Mouse (Mus musculus) MEL (cell line): ENCODE results near the gene Gm9918. TPM values are rescaled to one million over a fixed set of nuclear protein-coding genes. Genes with fewer than 3 reads are reported as not detected.

Source experiments
- DNase-seq: peaks from one replicate; pipeline ENCODE4 v3.0.0; 2011; ENCODE audit warnings: low read depth, low spot score
- H3K27ac ChIP-seq: 2 replicates; pipeline ENCODE4 v1.5.1; 2012; ENCODE audit warnings: low read depth, mild to moderate bottlenecking, control low read depth, low read length, moderate library complexity; ENCODE audit not compliant: control insufficient read depth
- H3K27me3 ChIP-seq, 2 experiments: fragments of 150-350 bp in 1 of 2; sonication (generic) in 1 of 2; 2 replicates each; pipeline ENCODE4 v1.6.1; 2012; ENCODE audit warnings: low read length in 2 of 2, mild to moderate bottlenecking in 2 of 2, improper control_type of control experiment in 1 of 2, moderate library complexity in 1 of 2; ENCODE audit not compliant: insufficient read depth in 2 of 2, control insufficient read depth in 1 of 2
- H3K36me3 ChIP-seq, 2 experiments: 2 replicates each; pipeline ENCODE4 v1.6.1; 2012 to 2014; ENCODE audit warnings: low read length in 2 of 2, improper control_type of control experiment in 1 of 2, inconsistent platforms in 1 of 2, mild to moderate bottlenecking in 1 of 2; ENCODE audit not compliant: insufficient read depth in 2 of 2, control insufficient read depth in 1 of 2
- H3K4me1 ChIP-seq, 2 experiments: fragments of 150-350 bp in 1 of 2; sonication (generic) in 1 of 2; 2 replicates each; pipeline ENCODE4 v1.6.1; 2012; ENCODE audit warnings: low read length in 2 of 2, improper control_type of control experiment in 1 of 2, mild to moderate bottlenecking in 1 of 2; ENCODE audit not compliant: insufficient read depth in 2 of 2, control insufficient read depth in 1 of 2
- H3K4me3 ChIP-seq, 2 experiments: fragments of 150-350 bp in 1 of 2; sonication (generic) in 1 of 2; 2 replicates each; pipeline ENCODE4 v1.5.1; 2012; ENCODE audit warnings: low read depth in 2 of 2, low read length in 2 of 2, mild to moderate bottlenecking in 2 of 2, moderate library complexity in 2 of 2, control low read depth in 1 of 2, improper control_type of control experiment in 1 of 2; ENCODE audit not compliant: control insufficient read depth in 1 of 2, insufficient read depth in 1 of 2
- H3K79me2 ChIP-seq: 2 replicates; pipeline ENCODE4 v1.6.1; 2012; ENCODE audit warnings: mild to moderate bottlenecking, low read length, moderate library complexity; ENCODE audit not compliant: control insufficient read depth, poor library complexity, insufficient read depth
- H3K9ac ChIP-seq: 2 replicates; pipeline ENCODE4 v1.6.1; 2012; ENCODE audit warnings: low read depth, mild to moderate bottlenecking, control low read depth, low read length, moderate library complexity; ENCODE audit not compliant: control insufficient read depth, poor library complexity, severe bottlenecking
- H3K9me3 ChIP-seq: fragments of 150-350 bp; sonication (generic); replicated peaks from 2 replicates; pipeline ENCODE4 v1.6.1; 2012; ENCODE audit warnings: mild to moderate bottlenecking, low read length, improper control_type of control experiment, moderate library complexity; ENCODE audit not compliant: insufficient read depth
- CHD1 ChIP-seq: IDR thresholded peaks from 2 replicates; pipeline ENCODE4 v1.6.1; 2012; ENCODE audit warnings: low read depth, mild to moderate bottlenecking, inconsistent platforms, low read length, improper control_type of control experiment
- CHD2 ChIP-seq: IDR thresholded peaks from 2 replicates; pipeline ENCODE4 v1.6.1; 2011; ENCODE audit warnings: low read length, improper control_type of control experiment
- GATA1 ChIP-seq: IDR thresholded peaks from 2 replicates; pipeline ENCODE4 v1.6.1; 2011; ENCODE audit warnings: low read depth, low read length, improper control_type of control experiment
- HCFC1 ChIP-seq: IDR thresholded peaks from 2 replicates; pipeline ENCODE4 v1.6.1; 2012; ENCODE audit warnings: low read depth, mild to moderate bottlenecking, inconsistent platforms, low read length, improper control_type of control experiment, moderate library complexity
- JUND ChIP-seq: IDR thresholded peaks from 2 replicates; pipeline ENCODE4 v1.6.1; 2011; ENCODE audit warnings: low read depth, mild to moderate bottlenecking, improper control_type of control experiment, low read length
- MAX ChIP-seq: IDR thresholded peaks from 2 replicates; pipeline ENCODE4 v1.6.1; 2011; ENCODE audit warnings: low read length, improper control_type of control experiment
- MEF2A ChIP-seq: IDR thresholded peaks from 2 replicates; pipeline ENCODE4 v1.6.1; 2014; ENCODE audit warnings: low read depth, mild to moderate bottlenecking, inconsistent platforms, low read length, improper control_type of control experiment; ENCODE audit not compliant: poor library complexity, insufficient replicate concordance, severe bottlenecking; ENCODE audit errors: extremely low read depth
- MXI1 ChIP-seq: IDR thresholded peaks from 2 replicates; pipeline ENCODE4 v1.6.1; 2011; ENCODE audit warnings: mild to moderate bottlenecking, low read depth, low read length, improper control_type of control experiment
- MYC ChIP-seq: IDR thresholded peaks from 2 replicates; pipeline ENCODE4 v1.6.1; 2011; ENCODE audit warnings: low read depth, mild to moderate bottlenecking, low read length, improper control_type of control experiment, moderate library complexity
- NRF1 ChIP-seq: IDR thresholded peaks from 2 replicates; pipeline ENCODE4 v1.6.1; 2014; ENCODE audit warnings: low read depth, mild to moderate bottlenecking, inconsistent platforms, low read length, improper control_type of control experiment, moderate library complexity; ENCODE audit not compliant: poor library complexity, insufficient read depth, severe bottlenecking
- POLR2A ChIP-seq, 2 experiments: IDR thresholded peaks; 2 replicates each; pipeline ENCODE4 v1.6.1; 2011 to 2012; ENCODE audit warnings: low read length in 2 of 2, mild to moderate bottlenecking in 2 of 2, control low read depth in 1 of 2, improper control_type of control experiment in 1 of 2, low read depth in 1 of 2, moderate library complexity in 1 of 2; ENCODE audit not compliant: control insufficient read depth in 1 of 2, insufficient read depth in 1 of 2, poor library complexity in 1 of 2
- POLR2AphosphoS2 ChIP-seq: IDR thresholded peaks from 2 replicates; pipeline ENCODE4 v1.6.1; 2011; ENCODE audit warnings: low read length, improper control_type of control experiment
- RAD21 ChIP-seq: IDR thresholded peaks from 2 replicates; pipeline ENCODE4 v1.6.1; 2011; ENCODE audit warnings: mild to moderate bottlenecking, low read depth, low read length, improper control_type of control experiment
- SIN3A ChIP-seq: IDR thresholded peaks from 2 replicates; pipeline ENCODE4 v1.6.1; 2012; ENCODE audit warnings: low read length, improper control_type of control experiment, inconsistent platforms
- SMC3 ChIP-seq: IDR thresholded peaks from 2 replicates; pipeline ENCODE4 v1.6.1; 2011; ENCODE audit warnings: low read depth, low read length, improper control_type of control experiment
- TCF12 ChIP-seq: IDR thresholded peaks from 2 replicates; pipeline ENCODE4 v1.6.1; 2014; ENCODE audit warnings: low read depth, mild to moderate bottlenecking, inconsistent platforms, low read length, improper control_type of control experiment, moderate library complexity
- UBTF ChIP-seq: IDR thresholded peaks from 2 replicates; pipeline ENCODE4 v1.6.1; 2012; ENCODE audit warnings: low read depth, mild to moderate bottlenecking, inconsistent platforms, low read length, improper control_type of control experiment, moderate library complexity, borderline replicate concordance; ENCODE audit not compliant: insufficient read depth
- USF1 ChIP-seq: IDR thresholded peaks from 2 replicates; pipeline ENCODE4 v1.6.1; 2014; ENCODE audit warnings: low read depth, mild to moderate bottlenecking, inconsistent platforms, low read length, improper control_type of control experiment, moderate library complexity
- ZC3H11A ChIP-seq: IDR thresholded peaks from 2 replicates; pipeline ENCODE4 v1.6.1; 2012; ENCODE audit warnings: low read depth, mild to moderate bottlenecking, inconsistent platforms, low read length, improper control_type of control experiment
- ZNF384 ChIP-seq: IDR thresholded peaks from 2 replicates; pipeline ENCODE4 v1.6.1; 2012; ENCODE audit warnings: low read depth, mild to moderate bottlenecking, inconsistent platforms, low read length, improper control_type of control experiment
- polyA plus RNA-seq, 2 experiments: library from polyadenylated mRNA; stranded (reverse) in 1 of 2; unstranded in 1 of 2; fragments of >175 nt in 1 of 2; fragments of >200 nt in 1 of 2; gene quantifications; 2 replicates each; pipeline versions ENCODE4 v1.2.1 to v1.2.4; 2012; ENCODE audit warnings: low replicate concordance in 2 of 2, low read depth in 1 of 2; ENCODE audit not compliant: insufficient read length in 2 of 2, insufficient read depth in 1 of 2, missing spikeins in 1 of 2
- total RNA-seq: library from RNA; depleted of rRNA; stranded (reverse); fragments of 300-350 nt; gene quantifications from 2 replicates; pipeline ENCODE4 v1.2.3, GENCODE M21; 2012

Gene Gm9918
- total and polyA plus RNA-seq, 3 experiments, result 0.04 TPM; not detected in 2

DNA sequence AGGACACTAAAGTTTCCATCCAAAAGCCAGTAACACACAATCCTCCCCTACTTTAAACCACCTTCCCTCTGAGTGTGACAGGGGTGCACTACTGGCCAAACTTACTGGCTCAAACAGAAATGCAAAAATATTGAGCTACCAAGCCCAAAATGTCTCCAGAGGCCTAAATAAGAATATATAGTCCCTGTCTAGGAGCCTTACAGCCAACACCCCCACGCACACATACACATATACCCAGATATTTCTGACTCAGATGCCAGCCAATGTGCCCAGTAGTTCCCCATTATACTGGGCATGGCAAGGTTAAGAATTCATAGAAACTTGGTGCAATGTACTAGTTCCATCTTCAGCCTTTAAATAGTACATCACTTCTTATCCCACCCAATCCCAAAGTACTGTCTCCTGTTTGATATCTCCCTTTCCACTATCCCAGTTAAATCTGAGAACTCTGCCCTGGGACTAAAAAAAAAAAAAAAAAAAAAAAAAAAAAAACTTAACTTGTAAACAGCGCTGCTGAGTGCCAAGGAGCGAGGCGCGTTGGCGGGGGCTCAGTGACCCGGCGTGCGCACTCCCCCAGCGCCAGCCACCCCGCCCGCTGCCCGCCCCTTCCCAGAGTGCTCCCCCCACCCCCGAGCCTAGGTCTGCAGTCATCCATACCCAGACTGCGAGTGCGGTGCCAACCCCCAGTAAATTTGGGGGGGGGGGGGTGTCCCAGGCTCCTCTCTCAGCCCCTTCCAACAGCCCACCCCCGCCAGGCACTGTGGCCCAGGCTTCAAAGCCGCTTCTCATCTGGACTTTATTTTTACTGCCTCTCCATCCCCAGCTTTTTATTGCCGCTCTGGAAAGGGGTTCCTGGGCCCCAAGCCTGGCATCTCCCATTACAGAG is 25.8 kb upstream of the Gm9918 start:
- H3K27ac ChIP-seq, result no peak overlapping the region
- no peaks in the 10 kb centered on the region; the same call in 1 of the 2 replicates for H3K79me2 ChIP-seq
- peaks cover 12 to 19% of the 10 kb centered on the region in 2 experiments; a peak in 3 of 4 replicates for H3K27me3 ChIP-seq
- peak overlapping the region in 1 of 2 experiments; percentile 33; a peak in 3 of 4 replicates for H3K4me3 ChIP-seq
- H3K4me1 ChIP-seq, result peaks cover 5 to 28% of the 10 kb centered on the region in 2 experiments
- no peak for DNase-seq
- TF ChIP-seq ZNF384 (peak; percentile 89), USF1 (no peak)
- peaks cover 0 to 7% of the 10 kb centered on the region in 2 experiments; a peak in 2 of 4 replicates for H3K36me3 ChIP-seq
- no peaks in the 10 kb centered on the region for H3K9me3 ChIP-seq
- H3K9ac ChIP-seq, result peak overlapping the region; percentile 6; the same call in 1 of the 2 replicates

DNA sequence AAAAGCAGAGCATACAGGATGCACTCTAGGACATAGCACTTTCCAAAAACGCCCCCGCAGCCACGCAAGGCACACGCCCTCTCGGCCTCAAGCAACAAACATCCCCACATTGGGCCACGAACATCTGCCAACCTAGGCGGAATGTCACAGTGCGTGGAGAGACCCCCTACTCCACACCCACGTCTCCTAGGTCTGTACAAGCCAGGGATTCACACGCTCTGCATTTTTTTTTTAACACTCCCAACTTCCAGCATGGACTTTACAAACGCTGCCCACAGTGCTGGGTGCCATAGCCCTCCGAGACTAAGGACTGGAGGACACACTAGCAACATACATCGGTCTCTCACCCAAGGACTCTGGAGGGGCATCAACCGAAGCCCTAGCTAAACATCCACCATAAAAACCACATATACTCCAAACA is 24.9 kb upstream of the Gm9918 start:
- peak overlapping the region; percentile 67 to 79 for H3K4me3 ChIP-seq
- H3K79me2 ChIP-seq, result no peaks in the 10 kb centered on the region; the same call in 1 of the 2 replicates
- TF ChIP-seq ZNF384, result peak; percentile 45
- TF ChIP-seq MXI1, result peak; percentile 64
- peak; percentile 56; the same call in 1 of the 2 replicates for TF ChIP-seq MAX
- TF ChIP-seq POLR2AphosphoS2, result no peak
- H3K9me3 ChIP-seq, result no peaks in the 10 kb centered on the region
- no peak for DNase-seq
- H3K9ac ChIP-seq, result peak overlapping the region; percentile 63
- H3K27me3 ChIP-seq, result peaks cover 12 to 21% of the 10 kb centered on the region in 2 experiments
- peaks cover 5 to 28% of the 10 kb centered on the region in 2 experiments for H3K4me1 ChIP-seq
- H3K36me3 ChIP-seq, result peaks cover 0 to 7% of the 10 kb centered on the region in 2 experiments; a peak in 2 of 4 replicates
- H3K27ac ChIP-seq, result no peak overlapping the region

DNA sequence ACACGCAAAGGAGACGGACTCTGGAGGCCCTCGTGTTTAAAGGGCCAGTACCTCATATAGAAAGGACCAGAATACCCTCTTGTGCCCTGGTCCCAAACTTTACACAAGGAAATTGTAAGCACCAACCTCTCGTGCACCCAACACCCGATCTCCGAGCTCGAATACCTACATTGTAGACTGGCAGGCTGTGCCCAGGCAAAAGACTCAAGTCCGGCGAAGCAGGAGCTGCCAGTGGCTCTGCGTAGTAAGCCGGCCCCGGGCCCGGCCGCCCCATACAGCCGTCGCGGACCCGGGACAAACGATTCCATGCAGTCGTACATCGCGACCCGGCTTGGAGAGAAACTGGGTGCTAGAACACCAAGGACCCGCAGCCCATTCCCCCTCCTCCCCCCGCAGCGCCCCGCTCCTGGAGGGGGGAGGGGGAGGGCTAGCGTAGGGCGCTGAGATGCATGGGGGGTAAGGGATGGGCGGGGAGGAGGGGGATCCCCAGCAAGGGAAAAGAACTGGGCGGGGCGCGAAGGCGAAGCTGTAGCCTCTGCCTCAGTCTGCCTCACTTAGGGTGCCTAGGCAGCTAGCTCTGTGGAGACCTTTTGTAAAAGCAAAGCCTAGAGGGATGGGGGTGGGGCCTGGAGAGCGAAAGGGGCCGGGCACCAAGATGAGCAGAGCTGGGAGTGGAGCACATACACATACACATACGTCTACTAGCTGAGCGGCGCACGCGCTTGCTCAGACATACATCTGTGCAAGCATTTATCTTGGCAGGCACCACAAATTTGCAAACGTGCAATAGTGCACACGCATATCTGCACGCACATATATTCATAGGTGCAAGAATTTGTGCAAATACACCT is 24.2 kb upstream of the Gm9918 start:
- DNase-seq, result peak; percentile 93
- H3K9me3 ChIP-seq, result no peaks in the 10 kb centered on the region
- H3K79me2 ChIP-seq, result no peaks in the 10 kb centered on the region; the same call in 1 of the 2 replicates
- H3K9ac ChIP-seq, result peak overlapping the region; percentile 63
- peak overlapping the region; percentile 67 to 79 for H3K4me3 ChIP-seq
- peaks cover 14 to 26% of the 10 kb centered on the region in 2 experiments for H3K27me3 ChIP-seq
- no peak overlapping the region for H3K27ac ChIP-seq
- H3K36me3 ChIP-seq, result peaks cover 0 to 7% of the 10 kb centered on the region in 2 experiments; a peak in 2 of 4 replicates
- H3K4me1 ChIP-seq, result peaks cover 5 to 28% of the 10 kb centered on the region in 2 experiments
- TF ChIP-seq NRF1 (peak; percentile 73), MXI1 (peak; percentile 73), POLR2A (IDR thresholded peaks at IDR 0.05; ENCODE audit: control insufficient read depth in 1 of 2, insufficient read depth in 1 of 2, low read depth in 1 of 2, low read length in 2 of 2, poor library complexity in 1 of 2) (peak in 1 of 2 experiments; percentile 20; a peak in 1 of 4 replicates), MEF2A (no peak), POLR2AphosphoS2 (no peak), SMC3 (no peak), UBTF (no peak), HCFC1 (peak; percentile 4; the same call in 1 of the 2 replicates), SIN3A (peak; percentile 59), CHD1 (no peak), TCF12 (0 out of 2 replicates have a peak, but pooled peaks have one; percentile 8), CHD2 (no peak), JUND (no peak), GATA1 (no peak), RAD21 (no peak), ZC3H11A (no peak), MYC (0 out of 2 replicates have a peak, but pooled peaks have one; percentile 55)
